Mouse (Mus musculus) embryonic fibroblast, embryonic 13.5 days (primary cell): ENCODE measurements at regions not wholly inside any gene's neighbourhood (a gene's known extent, or its start where the extent isn't known, plus 50 kb on each side); places are given as distances from the start of the nearest gene placed in this dataset.

Source experiments
- CTCF ChIP-seq: IDR thresholded peaks from 2 replicates; pipeline ENCODE4 v1.5.1; 2011; ENCODE audit warnings: mild to moderate bottlenecking, control low read depth, low read length, moderate library complexity, borderline replicate concordance; ENCODE audit not compliant: insufficient read depth
- POLR2A ChIP-seq: IDR thresholded peaks from 2 replicates; pipeline ENCODE4 v1.6.1; 2011; ENCODE audit warnings: low read depth, mild to moderate bottlenecking, control low read depth, low read length, moderate library complexity

DNA sequence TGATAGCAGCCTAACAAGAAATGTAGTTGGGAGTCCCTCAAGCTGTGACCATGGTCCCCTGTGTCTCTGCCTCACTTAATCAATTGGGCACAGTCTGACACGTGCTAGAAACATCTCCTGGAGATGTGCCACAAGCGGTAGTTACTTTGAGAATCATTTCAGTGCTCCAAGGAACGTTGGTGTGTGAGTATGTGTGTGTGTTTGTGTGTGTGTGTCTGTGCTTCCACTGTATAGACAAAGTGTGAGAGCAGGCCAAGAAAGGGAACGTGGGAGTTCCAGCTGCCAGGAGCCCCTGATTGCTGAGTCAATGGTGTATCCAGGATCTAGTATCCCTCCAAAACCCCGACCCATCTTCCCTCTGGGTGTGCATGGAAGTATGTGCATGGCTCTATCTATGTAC is 149.0 kb upstream of the A530016L24Rik start:
- TF ChIP-seq CTCF (no peak), POLR2A (no peak)
